Mouse (Mus musculus) gonadal fat pad, adult 2 months (tissue): ENCODE measurements at regions not wholly inside any gene's neighbourhood (a gene's known extent, or its start where the extent isn't known, plus 50 kb on each side); places are given as distances from the start of the nearest gene placed in this dataset.

Experiments used
- DNase-seq: peaks from one replicate; pipeline ENCODE4 v3.0.0-alpha.2; 2012; ENCODE audit warnings: low read depth

DNA sequence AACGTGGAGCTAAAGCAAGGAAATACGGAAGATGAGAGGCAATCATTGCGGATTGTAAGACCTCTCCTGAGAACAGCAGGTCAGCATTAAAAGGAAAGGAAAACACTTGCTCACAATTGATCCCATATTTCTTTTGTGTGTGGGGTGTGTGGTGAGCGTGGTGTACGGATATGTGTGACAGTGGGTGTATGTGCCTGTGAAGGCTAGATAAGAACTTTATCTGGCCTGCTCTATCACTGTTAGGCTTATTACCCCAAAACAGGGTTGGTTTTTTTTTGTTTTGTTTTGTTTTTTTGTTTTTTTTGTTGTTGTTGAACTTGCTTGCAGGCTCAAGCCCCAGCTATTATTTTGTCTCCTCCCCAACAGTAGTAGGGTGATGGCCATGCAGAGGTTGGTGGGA lies 102.5 kb downstream of the Uchl5 start:
- DNase-seq: no peak

DNA sequence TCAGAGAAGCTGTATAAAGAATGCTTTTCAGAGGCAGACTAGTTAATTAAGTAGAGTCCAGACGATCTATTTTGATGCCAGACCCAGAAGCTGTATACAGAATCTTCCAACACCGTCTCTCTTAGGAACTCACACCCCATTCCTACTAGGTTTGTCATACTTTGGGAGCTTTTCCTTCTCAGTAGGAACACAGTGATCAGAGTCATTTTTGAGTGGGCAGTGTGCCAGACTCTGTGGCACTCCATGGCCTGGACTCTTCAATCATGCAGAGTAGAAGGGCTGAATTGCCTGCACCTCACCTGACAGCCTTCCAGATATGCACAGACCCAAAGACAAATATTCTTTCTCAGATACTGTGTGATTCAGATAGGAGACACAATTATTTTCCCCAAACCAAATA lies 101.2 kb downstream of the Uchl5 start:
- no peak for DNase-seq

GRCm38 (mm10) chr1:143860319-143860718 lies 83.2 kb downstream of the Uchl5 start:
- DNase-seq: no peak

GRCm38 (mm10) chr1:143858532-143858931 lies 81.5 kb downstream of the Uchl5 start:
- no peak for DNase-seq
